Mouse (Mus musculus) megakaryocyte, embryonic 14.5 days (primary cell): ENCODE measurements around the gene Thoc3.

Source experiments
- FLI1 ChIP-seq: IDR thresholded peaks from 2 replicates; pipeline ENCODE4 v1.6.1; 2012; ENCODE audit warnings: low read length, inconsistent platforms, mixed read lengths
- GATA1 ChIP-seq: IDR thresholded peaks from 3 replicates; pipeline ENCODE4 v1.6.1; 2012; ENCODE audit warnings: mixed read lengths, low read length, inconsistent platforms, borderline replicate concordance

- TF ChIP-seq FLI1 (no peak), GATA1 (no peak)
Measured at GRCm38 (mm10) chr13:54501957-54502690, 33.5 kb upstream of the Thoc3 start.
